Mouse (Mus musculus) kidney, adult 2 months (tissue): ENCODE measurements around the gene Gfod1.

Experiments used
- CTCF ChIP-seq: fragments of 200-500 bp; conservative IDR thresholded peaks from 2 replicates; pipeline ENCODE4 v1.5.1; 2011; ENCODE audit warnings: low read depth, mild to moderate bottlenecking, control low read depth, low read length, moderate library complexity, mixed read lengths; ENCODE audit not compliant: insufficient read depth, insufficient read length
- POLR2A ChIP-seq: fragments of 200-500 bp; IDR thresholded peaks from one replicate; pipeline ENCODE4 v1.6.1; 2011; ENCODE audit warnings: low read depth, low read length, control low read depth

DNA sequence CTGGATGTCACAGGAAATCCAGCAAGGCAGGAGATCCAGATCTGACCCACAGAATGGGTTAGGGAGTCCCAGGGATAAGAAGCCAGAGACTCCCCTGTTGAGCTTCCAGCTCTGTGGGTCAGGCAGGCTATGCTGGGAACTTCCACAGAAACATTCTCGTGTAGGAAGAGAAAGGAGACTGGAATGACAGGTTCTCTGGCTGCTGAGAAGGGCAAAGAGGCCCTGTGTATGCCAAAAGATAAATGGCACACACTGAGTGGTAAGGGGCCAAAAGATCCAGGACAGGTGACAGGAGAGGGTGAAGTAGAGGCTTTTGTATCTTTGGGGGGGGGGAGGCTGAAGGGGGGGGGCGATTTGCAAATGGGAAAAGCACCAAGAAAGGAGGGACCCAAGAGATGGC, 112.7 kb downstream of the Gfod1 start:
- TF ChIP-seq CTCF (no peak), POLR2A (no peak)
